Mouse (Mus musculus) liver (tissue): Measurements from ENCODE around the gene Trim46.
"Not testable (repeated sequence)": the region's sequence is repeated elsewhere in the genome, so short reads cannot be mapped to it uniquely, and the experiment has no call there.

Experiments used
- DNase-seq: peaks from one replicate; pipeline ENCODE4 v3.0.0-alpha.2; 2020; ENCODE audit warnings: mixed read lengths

Trim46 gene

DNA sequence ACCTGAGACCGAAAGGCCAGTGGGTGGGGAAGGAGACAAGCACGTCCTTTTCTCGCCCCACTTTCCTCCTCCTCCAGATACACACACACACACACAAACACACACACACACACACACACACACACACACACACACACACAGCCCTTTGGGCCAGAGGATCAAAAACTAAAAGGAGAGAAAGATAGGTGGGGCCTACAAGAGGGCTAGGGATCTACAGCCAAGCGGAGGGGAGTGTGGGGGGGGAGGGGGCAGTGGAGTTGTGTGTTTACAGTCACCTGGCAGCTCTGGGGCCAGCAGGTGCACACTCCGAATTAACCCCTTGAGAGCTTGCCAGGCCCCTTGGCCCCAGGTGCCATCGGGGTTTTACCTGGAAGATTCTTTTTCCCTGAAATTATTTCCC, 13.5 kb downstream of the Trim46 start:
- no peak for DNase-seq

DNA sequence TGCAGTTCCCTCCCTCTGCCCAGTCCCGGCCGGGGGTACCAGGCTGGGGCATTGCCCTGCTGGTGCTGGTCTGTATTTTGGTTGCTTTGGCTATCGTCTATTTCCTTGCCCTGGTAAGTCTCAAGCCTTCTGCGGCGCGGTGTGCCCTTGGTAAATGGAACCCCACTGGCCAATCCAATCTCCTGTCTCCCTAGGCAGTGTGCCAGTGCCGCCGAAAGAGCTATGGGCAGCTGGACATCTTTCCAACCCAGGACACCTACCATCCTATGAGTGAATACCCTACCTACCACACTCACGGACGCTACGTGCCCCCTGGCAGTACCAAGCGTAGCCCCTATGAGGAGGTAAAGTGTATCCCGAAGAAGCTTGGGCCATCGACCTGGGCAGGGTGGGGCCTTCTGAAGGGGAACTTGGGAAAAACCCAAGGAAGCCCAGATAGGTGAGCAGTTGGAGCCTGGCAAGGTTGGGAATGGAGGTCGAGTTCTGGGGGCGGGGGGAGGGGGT, 14.3 kb downstream of the Trim46 start:
- no peak for DNase-seq

DNA sequence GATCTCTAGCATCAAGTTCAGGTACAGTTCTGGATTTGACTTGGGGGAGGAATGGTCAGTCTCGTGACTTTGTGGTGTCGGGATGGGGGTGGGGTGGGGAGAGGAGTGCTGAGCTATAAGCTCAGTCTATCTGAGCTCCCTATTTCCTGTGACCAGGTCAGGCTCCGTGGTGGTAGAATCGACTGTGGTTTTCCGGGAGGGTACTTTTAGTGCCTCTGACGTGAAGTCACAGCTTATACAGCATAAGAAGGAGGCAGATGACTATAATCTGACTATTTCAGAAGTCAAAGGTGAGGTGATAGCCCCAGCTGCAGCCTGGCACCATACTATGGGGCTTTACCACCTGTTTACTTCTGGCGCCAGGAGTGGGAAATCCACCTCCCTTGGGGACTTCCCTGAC, 14.8 kb downstream of the Trim46 start:
- no peak for DNase-seq

GRCm38 (mm10) chr3:89230561-89230960, 15.5 kb downstream of the Trim46 start:
- no peak for DNase-seq

DNA sequence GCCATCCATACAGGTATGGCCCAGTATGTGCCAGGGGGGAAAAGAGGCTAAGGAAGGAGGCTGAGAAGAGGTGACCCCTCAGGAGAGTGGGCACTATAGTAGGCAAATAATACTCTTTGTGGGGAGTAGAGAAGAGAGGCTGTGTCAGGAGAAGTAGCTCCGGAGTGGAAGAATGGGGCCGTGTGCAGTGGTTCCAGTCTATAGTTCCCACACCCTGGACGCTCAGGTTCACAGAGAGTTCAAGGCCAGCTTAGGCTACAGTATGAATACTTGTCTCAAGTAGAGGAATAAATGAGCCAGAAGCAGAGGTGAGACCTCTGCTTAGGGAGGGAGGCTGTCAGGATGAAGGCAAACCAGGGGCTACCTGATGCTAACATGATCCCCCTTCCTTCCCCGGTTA, 16.8 kb downstream of the Trim46 start:
- no peak for DNase-seq

GRCm38 (mm10) chr3:89228836-89229235, 17.3 kb downstream of the Trim46 start, which contains the start of gene Muc1:
Muc1 (plus strand) TSS chr3:89229057.
- no peak for DNase-seq

DNA sequence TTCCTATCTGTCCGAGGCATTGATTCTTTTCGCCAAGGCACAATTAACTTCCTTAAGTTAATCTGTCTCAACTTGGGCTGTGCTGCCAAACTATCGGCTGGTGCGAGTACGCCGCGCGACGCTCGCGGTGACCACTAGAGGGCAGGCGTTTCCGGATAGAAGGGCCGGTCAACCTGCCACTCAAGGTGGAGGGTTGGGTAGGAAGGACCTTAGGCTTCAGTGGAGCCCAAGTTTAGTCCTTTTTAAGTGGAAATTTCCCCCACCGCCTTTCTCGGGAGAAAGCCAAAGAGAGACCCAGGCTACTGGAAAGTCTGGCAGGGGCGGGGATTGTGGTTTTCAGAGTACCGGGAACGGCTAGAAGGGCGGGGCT, 17.9 kb downstream of the Trim46 start:
- DNase-seq = peak; percentile 87

DNA sequence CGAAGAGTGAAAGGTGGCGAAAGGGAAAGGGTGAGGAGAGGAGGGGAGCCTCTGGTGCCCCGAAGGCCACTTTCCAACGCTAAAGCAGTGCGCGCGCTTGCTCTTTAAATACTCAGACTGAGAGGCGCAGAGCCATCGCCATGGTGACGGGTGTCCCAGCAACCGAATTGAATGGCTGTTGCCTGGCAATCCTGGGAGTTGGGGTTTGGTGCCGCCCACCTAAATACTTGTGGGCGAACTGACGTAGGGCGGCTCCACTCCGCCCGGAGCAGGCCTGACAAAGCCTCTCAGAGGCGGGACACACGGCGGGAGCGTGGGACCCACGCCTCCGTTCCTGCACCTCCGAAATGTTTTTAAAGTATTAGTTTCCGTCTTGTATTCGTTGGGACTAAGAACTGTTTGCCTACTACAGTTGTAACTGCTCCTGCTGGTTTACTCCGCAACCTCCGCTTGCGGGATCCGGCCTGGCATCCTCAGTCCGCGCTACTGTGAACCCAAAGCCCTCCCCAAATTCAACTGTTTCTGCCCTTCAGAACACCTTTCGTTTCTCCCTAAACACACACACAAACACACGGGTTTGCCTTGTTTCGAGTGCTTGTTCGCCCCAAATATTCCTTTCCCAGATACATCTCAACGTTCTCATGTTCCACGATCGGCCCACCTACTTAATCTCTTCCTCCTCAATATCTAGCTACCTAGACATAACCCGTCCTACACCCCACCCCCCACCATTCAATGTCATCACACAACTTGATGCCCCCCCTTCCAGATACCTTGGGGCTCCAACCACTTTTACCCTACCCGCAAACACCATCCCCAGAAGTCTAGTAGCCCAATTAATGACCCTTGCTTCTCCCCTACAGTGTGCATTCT, 18.6 kb downstream of the Trim46 start:
- DNase-seq = peak; percentile 70

DNA sequence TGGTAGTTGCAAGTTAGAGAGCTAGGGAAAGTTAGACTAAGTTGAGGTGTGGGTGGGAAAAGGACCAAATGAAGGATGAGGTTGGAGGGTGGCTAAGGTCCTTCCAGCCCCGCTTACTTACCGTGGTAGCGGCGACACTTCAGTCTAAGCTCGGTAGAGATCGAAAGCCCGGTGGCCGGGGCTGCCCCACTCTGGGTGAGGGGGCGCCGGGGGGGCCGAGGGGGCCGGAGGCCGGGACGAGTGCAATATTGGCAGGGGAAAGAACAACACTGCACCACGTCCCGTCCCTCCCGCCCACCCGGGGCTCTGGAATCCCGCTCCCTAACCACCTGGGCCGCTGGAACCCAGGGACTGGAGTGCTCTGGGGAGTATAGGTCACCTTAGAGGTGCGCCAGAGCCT, 19.2 kb downstream of the Trim46 start, which contains the start of gene Mtx1:
Gene Mtx1, minus strand, starts transcription at position 189 of the 400 bp plus-strand sequence.
- no peak for DNase-seq

- no peak for DNase-seq
These were observed 19.7 kb downstream of the Trim46 start for GRCm38 (mm10) chr3:89226361-89226760.

GRCm38 (mm10) chr3:89225918-89226317, 20.2 kb downstream of the Trim46 start:
- DNase-seq = no peak

GRCm38 (mm10) chr3:89225321-89225815, 20.7 kb downstream of the Trim46 start:
- no peak for DNase-seq

DNA sequence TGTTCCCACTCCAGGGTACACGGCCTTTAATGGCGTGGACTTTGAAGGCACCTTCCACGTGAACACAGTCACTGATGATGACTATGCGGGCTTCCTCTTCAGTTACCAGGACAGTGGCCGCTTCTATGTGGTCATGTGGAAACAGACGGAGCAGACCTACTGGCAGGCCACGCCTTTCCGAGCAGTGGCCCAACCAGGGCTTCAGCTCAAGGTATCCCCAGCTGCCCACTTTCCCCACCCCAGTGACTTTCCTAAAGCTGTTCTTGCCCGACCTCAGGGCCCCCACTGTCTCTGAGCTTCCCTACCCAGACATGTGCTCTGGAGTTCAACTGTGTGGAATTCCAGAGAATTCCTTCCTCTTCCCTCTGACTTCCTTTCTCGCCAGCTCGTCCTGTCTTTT, 21.3 kb downstream of the Trim46 start:
- DNase-seq = no peak

DNA sequence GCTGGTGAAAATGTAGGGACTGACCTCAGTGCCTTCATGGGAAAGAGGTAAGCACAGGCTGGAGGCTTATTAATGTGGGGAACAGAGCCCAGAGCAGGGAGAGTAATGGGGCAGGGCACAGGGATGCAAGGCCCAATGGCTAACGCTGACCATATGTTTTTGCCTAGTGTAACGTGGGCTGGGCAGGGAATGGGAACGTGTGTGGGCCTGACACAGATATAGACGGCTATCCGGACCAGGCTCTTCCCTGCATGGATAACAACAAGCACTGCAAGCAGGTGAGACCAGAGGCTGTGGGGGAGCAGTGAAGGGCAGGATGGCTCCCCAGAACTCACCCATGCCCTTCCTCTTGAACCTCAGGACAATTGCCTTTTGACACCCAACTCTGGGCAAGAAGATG, 24.9 kb downstream of the Trim46 start:
- DNase-seq = no peak

- DNase-seq = no peak
These were observed 26.6 kb downstream of the Trim46 start for GRCm38 (mm10) chr3:89219546-89219945.

DNA sequence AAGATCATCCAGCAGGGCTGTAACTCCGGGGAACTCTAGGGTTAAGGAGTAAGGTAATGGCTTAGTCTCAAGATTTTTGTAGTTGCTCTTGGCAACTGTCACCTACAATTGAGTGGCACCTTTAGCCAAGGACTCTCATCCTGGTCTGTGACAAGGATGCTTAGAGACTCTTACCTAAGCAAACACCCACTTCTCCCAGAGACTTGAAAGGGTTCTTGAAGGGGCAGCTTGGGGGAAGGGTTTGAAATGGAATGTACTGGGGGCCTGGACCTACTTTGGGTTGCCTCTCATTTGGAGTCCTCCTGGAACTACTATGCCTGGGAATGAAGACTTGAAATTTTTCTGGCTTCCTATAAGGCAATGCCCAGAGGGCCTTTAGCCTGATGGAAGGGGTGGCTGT, 27.8 kb downstream of the Trim46 start:
- DNase-seq = no peak

DNA sequence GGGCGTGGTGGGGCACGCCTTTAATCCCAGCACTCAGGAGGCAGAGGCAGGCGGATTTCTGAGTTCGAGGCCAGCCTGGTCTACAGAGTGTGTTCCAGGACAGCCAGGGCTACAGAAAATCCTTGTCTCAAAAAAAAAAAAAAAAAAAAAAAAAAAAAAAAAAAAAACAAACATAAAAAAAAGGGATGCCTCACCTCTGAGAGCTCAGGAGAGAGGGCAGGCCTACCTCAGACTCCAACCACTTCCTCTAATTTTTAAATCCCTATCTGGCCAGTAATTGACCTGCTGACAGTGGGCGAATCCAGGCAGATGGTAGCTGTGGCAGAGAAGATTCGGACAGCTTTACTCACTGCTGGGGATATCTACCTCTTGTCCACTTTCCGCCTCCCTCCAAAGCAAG, 29.7 kb downstream of the Trim46 start:
- DNase-seq = not testable (repeated sequence)

DNA sequence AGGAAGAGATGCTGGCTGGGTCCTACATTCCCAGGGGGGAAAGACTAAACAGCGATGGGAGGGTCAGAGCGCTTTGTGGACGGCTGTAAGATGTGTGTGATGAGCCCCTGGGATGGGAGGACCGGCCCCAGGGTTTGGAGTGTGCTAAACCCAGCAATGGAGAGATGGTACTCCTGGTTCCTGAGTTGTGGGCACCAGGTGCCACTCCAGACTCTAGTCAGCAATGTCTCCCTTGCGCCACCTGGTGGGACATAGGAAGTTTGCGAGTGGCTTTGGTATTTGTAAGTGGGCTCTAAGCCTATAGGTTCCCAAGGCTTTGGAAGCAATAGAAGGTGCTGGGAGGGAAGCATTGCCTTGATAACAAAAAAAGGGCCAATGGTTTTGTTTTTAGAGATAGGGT, 30.3 kb downstream of the Trim46 start:
- peak; percentile 86 for DNase-seq

GRCm38 (mm10) chr3:89214681-89215411, 31.3 kb downstream of the Trim46 start, which contains the start of gene Thbs3:
Thbs3 (plus strand) TSS chr3:89215180.
- DNase-seq = peak; percentile 37

DNA sequence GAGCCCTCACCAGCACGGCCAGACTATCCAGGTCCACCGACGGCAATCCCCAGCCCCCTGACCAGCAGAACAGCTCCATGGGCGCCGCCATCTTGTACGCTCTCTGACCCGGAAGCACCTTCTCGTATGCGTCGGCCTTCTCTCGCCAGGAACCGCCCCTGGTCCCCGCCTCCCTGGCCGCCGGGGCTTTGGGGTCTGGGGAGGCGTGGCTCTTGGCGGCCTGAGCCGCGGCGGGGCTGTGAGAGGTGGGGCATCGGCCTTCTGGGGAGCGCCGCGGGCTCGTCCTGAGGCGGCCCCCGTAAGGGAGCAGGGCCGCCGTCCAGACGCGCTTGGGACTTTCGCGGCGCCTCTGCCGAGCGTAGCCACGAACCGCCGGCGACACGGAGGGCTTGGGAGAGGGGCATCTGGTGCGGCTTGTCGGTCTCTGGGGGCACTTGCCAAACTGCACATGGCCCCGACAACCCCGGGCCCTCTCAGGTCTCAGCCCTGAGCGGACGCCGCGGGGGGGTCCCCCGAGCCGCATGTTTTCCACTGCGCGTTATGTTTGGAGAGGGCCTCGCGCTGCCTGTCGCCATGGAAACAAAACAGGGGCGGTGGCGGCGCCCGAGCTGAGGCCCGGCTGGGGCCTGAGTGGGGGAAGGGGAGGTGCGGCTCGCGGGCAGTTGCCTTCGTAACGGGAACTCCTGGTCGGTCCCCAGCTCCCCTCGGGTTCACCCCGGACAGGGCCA, 32.1 kb downstream of the Trim46 start:
- peak; percentile 93 for DNase-seq

- DNase-seq = no peak
These were observed 35.4 kb downstream of the Trim46 start for GRCm38 (mm10) chr3:89210731-89211130.

- DNase-seq = no peak
These were observed 35.9 kb downstream of the Trim46 start for GRCm38 (mm10) chr3:89210162-89210561.

- no peak for DNase-seq
These were observed 36.4 kb downstream of the Trim46 start for GRCm38 (mm10) chr3:89209731-89210130.
